Mouse (Mus musculus) MEL (cell line): Measurements from ENCODE around the gene Cisd1. TPM values are rescaled to one million over a fixed set of nuclear protein-coding genes. Genes with fewer than 3 reads are reported as not detected.

Experiments used
- DNase-seq: peaks from one replicate; pipeline ENCODE4 v3.0.0; 2011; ENCODE audit warnings: low read depth, low spot score
- H3K27ac ChIP-seq: 2 replicates; pipeline ENCODE4 v1.5.1; 2012; ENCODE audit warnings: low read depth, mild to moderate bottlenecking, control low read depth, low read length, moderate library complexity; ENCODE audit not compliant: control insufficient read depth
- H3K27me3 ChIP-seq, 2 experiments: fragments of 150-350 bp in 1 of 2; sonication (generic) in 1 of 2; 2 replicates each; pipeline ENCODE4 v1.6.1; 2012; ENCODE audit warnings: low read length in 2 of 2, mild to moderate bottlenecking in 2 of 2, improper control_type of control experiment in 1 of 2, moderate library complexity in 1 of 2; ENCODE audit not compliant: insufficient read depth in 2 of 2, control insufficient read depth in 1 of 2
- H3K36me3 ChIP-seq, 2 experiments: 2 replicates each; pipeline ENCODE4 v1.6.1; 2012 to 2014; ENCODE audit warnings: low read length in 2 of 2, improper control_type of control experiment in 1 of 2, inconsistent platforms in 1 of 2, mild to moderate bottlenecking in 1 of 2; ENCODE audit not compliant: insufficient read depth in 2 of 2, control insufficient read depth in 1 of 2
- H3K4me1 ChIP-seq, 2 experiments: fragments of 150-350 bp in 1 of 2; sonication (generic) in 1 of 2; 2 replicates each; pipeline ENCODE4 v1.6.1; 2012; ENCODE audit warnings: low read length in 2 of 2, improper control_type of control experiment in 1 of 2, mild to moderate bottlenecking in 1 of 2; ENCODE audit not compliant: insufficient read depth in 2 of 2, control insufficient read depth in 1 of 2
- H3K4me3 ChIP-seq, 2 experiments: fragments of 150-350 bp in 1 of 2; sonication (generic) in 1 of 2; 2 replicates each; pipeline ENCODE4 v1.5.1; 2012; ENCODE audit warnings: low read depth in 2 of 2, low read length in 2 of 2, mild to moderate bottlenecking in 2 of 2, moderate library complexity in 2 of 2, control low read depth in 1 of 2, improper control_type of control experiment in 1 of 2; ENCODE audit not compliant: control insufficient read depth in 1 of 2, insufficient read depth in 1 of 2
- H3K79me2 ChIP-seq: 2 replicates; pipeline ENCODE4 v1.6.1; 2012; ENCODE audit warnings: mild to moderate bottlenecking, low read length, moderate library complexity; ENCODE audit not compliant: control insufficient read depth, poor library complexity, insufficient read depth
- H3K9ac ChIP-seq: 2 replicates; pipeline ENCODE4 v1.6.1; 2012; ENCODE audit warnings: low read depth, mild to moderate bottlenecking, control low read depth, low read length, moderate library complexity; ENCODE audit not compliant: control insufficient read depth, poor library complexity, severe bottlenecking
- H3K9me3 ChIP-seq: fragments of 150-350 bp; sonication (generic); replicated peaks from 2 replicates; pipeline ENCODE4 v1.6.1; 2012; ENCODE audit warnings: mild to moderate bottlenecking, low read length, improper control_type of control experiment, moderate library complexity; ENCODE audit not compliant: insufficient read depth
- CHD2 ChIP-seq: IDR thresholded peaks from 2 replicates; pipeline ENCODE4 v1.6.1; 2011; ENCODE audit warnings: low read length, improper control_type of control experiment
- EP300 ChIP-seq, 2 experiments: IDR thresholded peaks; 2 replicates each; pipeline ENCODE4 v1.6.1; 2011; ENCODE audit warnings: improper control_type of control experiment in 2 of 2, low read length in 2 of 2, low read depth in 1 of 2, mild to moderate bottlenecking in 1 of 2
- GABPA ChIP-seq: IDR thresholded peaks from 2 replicates; pipeline ENCODE4 v1.6.1; 2012; ENCODE audit warnings: low read depth, mild to moderate bottlenecking, inconsistent platforms, low read length, improper control_type of control experiment, moderate library complexity
- GATA1 ChIP-seq: IDR thresholded peaks from 2 replicates; pipeline ENCODE4 v1.6.1; 2011; ENCODE audit warnings: low read depth, low read length, improper control_type of control experiment
- HCFC1 ChIP-seq: IDR thresholded peaks from 2 replicates; pipeline ENCODE4 v1.6.1; 2012; ENCODE audit warnings: low read depth, mild to moderate bottlenecking, inconsistent platforms, low read length, improper control_type of control experiment, moderate library complexity
- JUND ChIP-seq: IDR thresholded peaks from 2 replicates; pipeline ENCODE4 v1.6.1; 2011; ENCODE audit warnings: low read depth, mild to moderate bottlenecking, improper control_type of control experiment, low read length
- MAX ChIP-seq: IDR thresholded peaks from 2 replicates; pipeline ENCODE4 v1.6.1; 2011; ENCODE audit warnings: low read length, improper control_type of control experiment
- MAZ ChIP-seq: IDR thresholded peaks from 2 replicates; pipeline ENCODE4 v1.6.1; 2012; ENCODE audit warnings: low read depth, mild to moderate bottlenecking, inconsistent platforms, low read length, improper control_type of control experiment
- MEF2A ChIP-seq: IDR thresholded peaks from 2 replicates; pipeline ENCODE4 v1.6.1; 2014; ENCODE audit warnings: low read depth, mild to moderate bottlenecking, inconsistent platforms, low read length, improper control_type of control experiment; ENCODE audit not compliant: poor library complexity, insufficient replicate concordance, severe bottlenecking; ENCODE audit errors: extremely low read depth
- POLR2A ChIP-seq, 2 experiments: IDR thresholded peaks; 2 replicates each; pipeline ENCODE4 v1.6.1; 2011 to 2012; ENCODE audit warnings: low read length in 2 of 2, mild to moderate bottlenecking in 2 of 2, control low read depth in 1 of 2, improper control_type of control experiment in 1 of 2, low read depth in 1 of 2, moderate library complexity in 1 of 2; ENCODE audit not compliant: control insufficient read depth in 1 of 2, insufficient read depth in 1 of 2, poor library complexity in 1 of 2
- POLR2AphosphoS2 ChIP-seq: IDR thresholded peaks from 2 replicates; pipeline ENCODE4 v1.6.1; 2011; ENCODE audit warnings: low read length, improper control_type of control experiment
- RAD21 ChIP-seq: IDR thresholded peaks from 2 replicates; pipeline ENCODE4 v1.6.1; 2011; ENCODE audit warnings: mild to moderate bottlenecking, low read depth, low read length, improper control_type of control experiment
- RCOR1 ChIP-seq: IDR thresholded peaks from 2 replicates; pipeline ENCODE4 v1.6.1; 2012; ENCODE audit warnings: low read depth, mild to moderate bottlenecking, inconsistent platforms, low read length, improper control_type of control experiment
- SIN3A ChIP-seq: IDR thresholded peaks from 2 replicates; pipeline ENCODE4 v1.6.1; 2012; ENCODE audit warnings: low read length, improper control_type of control experiment, inconsistent platforms
- UBTF ChIP-seq: IDR thresholded peaks from 2 replicates; pipeline ENCODE4 v1.6.1; 2012; ENCODE audit warnings: low read depth, mild to moderate bottlenecking, inconsistent platforms, low read length, improper control_type of control experiment, moderate library complexity, borderline replicate concordance; ENCODE audit not compliant: insufficient read depth
- USF2 ChIP-seq, 2 experiments: IDR thresholded peaks; 2 replicates each; pipeline ENCODE4 v1.6.1; 2011 to 2012; ENCODE audit warnings: improper control_type of control experiment in 2 of 2, low read length in 2 of 2, borderline replicate concordance in 1 of 2, inconsistent platforms in 1 of 2, low read depth in 1 of 2, mild to moderate bottlenecking in 1 of 2; ENCODE audit not compliant: insufficient read depth in 1 of 2
- ZKSCAN1 ChIP-seq: IDR thresholded peaks from 2 replicates; pipeline ENCODE4 v1.6.1; 2012; ENCODE audit warnings: low read depth, mild to moderate bottlenecking, inconsistent platforms, low read length, improper control_type of control experiment, moderate library complexity
- ZMIZ1 ChIP-seq: IDR thresholded peaks from 2 replicates; pipeline ENCODE4 v1.6.1; 2012; ENCODE audit warnings: low read depth, mild to moderate bottlenecking, inconsistent platforms, low read length, improper control_type of control experiment, moderate library complexity
- polyA plus RNA-seq, 2 experiments: library from polyadenylated mRNA; stranded (reverse) in 1 of 2; unstranded in 1 of 2; fragments of >175 nt in 1 of 2; fragments of >200 nt in 1 of 2; gene quantifications; 2 replicates each; pipeline versions ENCODE4 v1.2.1 to v1.2.4; 2012; ENCODE audit warnings: low replicate concordance in 2 of 2, low read depth in 1 of 2; ENCODE audit not compliant: insufficient read length in 2 of 2, insufficient read depth in 1 of 2, missing spikeins in 1 of 2
- total RNA-seq: library from RNA; depleted of rRNA; stranded (reverse); fragments of 300-350 nt; gene quantifications from 2 replicates; pipeline ENCODE4 v1.2.3, GENCODE M21; 2012

Gene Cisd1
- total and polyA plus RNA-seq, 3 experiments = 108 to 109 TPM; not detected in 1

- Histone ChIP-seq H3K27me3 (no peaks in the 10 kb centered on the region), H3K27ac (no peak overlapping the region), H3K79me2 (peaks cover 20% of the 10 kb centered on the region), H3K36me3 (peaks cover 0 to 1% of the 10 kb centered on the region in 2 experiments; a peak in 2 of 4 replicates), H3K9me3 (no peaks in the 10 kb centered on the region), H3K4me1 (no peaks in the 10 kb centered on the region), H3K9ac (no peak overlapping the region), H3K4me3 (no peak overlapping the region)
- DNase-seq = no peak
- TF ChIP-seq MAX (no peak), MAZ (no peak), USF2 (IDR thresholded peaks at IDR 0.05; ENCODE audit: borderline replicate concordance in 1 of 2, insufficient read depth in 1 of 2, low read depth in 1 of 2, low read length in 2 of 2) (no peak), ZKSCAN1 (no peak), CHD2 (no peak), GATA1 (no peak), RCOR1 (no peak), SIN3A (no peak)
Measured at GRCm38 (mm10) chr10:71363440-71363839, 18.7 kb upstream of the Cisd1 start.

DNA sequence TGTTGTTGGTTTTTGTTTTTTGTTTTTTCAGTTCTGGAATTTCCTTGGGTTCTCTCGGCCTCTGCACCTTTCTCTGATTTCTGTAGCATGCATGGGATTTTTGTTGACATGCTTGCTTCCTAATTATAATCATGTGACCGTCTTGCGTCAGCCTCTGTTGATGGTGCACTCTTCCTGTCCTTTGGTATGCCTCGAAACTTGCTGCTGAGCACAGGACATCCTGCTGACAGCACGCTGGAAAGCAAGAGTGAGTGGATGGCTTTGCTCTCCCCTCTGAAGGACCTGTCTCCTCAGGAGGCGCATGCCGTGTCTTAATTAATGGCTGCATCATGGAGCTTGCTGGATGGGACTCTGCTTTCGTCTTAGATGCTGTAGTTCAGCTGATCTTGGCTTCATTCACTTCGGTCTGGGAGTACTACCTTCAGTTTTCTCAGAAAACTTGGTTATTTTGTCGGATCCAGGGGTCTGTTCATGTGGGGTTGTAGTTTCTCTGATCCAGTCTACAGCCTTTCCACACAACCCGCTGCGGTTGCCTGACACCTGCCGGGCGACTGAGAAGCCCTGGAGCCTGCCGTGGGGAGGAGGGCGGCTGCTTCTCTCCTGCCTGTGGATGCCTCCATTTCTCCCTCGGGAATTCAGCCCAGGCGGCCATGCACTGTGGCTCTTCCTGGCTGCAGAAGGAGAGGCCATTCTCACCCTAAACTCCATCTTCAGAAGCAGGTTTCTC is 17.2 kb upstream of the Cisd1 start:
- Histone ChIP-seq H3K79me2 (peaks cover 27% of the 10 kb centered on the region), H3K4me1 (no peaks in the 10 kb centered on the region), H3K4me3 (no peak overlapping the region), H3K9ac (no peak overlapping the region), H3K9me3 (no peaks in the 10 kb centered on the region), H3K36me3 (peaks cover 0 to 1% of the 10 kb centered on the region in 2 experiments; a peak in 2 of 4 replicates), H3K27ac (no peak overlapping the region)
- no peak for DNase-seq
- TF ChIP-seq ZKSCAN1 (no peak), POLR2A (IDR thresholded peaks at IDR 0.05; ENCODE audit: control insufficient read depth in 1 of 2, insufficient read depth in 1 of 2, low read depth in 1 of 2, low read length in 2 of 2, poor library complexity in 1 of 2) (no peak), UBTF (no peak), MAZ (no peak), RAD21 (no peak), EP300 (IDR thresholded peaks at IDR 0.05; ENCODE audit: low read depth in 1 of 2, low read length in 2 of 2) (no peak), MEF2A (no peak), GABPA (no peak), ZMIZ1 (no peak), HCFC1 (no peak), JUND (no peak), POLR2AphosphoS2 (no peak), RCOR1 (no peak)
- TF ChIP-seq, all 39 proteins: peak for 0
- no peaks in the 10 kb centered on the region for H3K27me3 ChIP-seq
